Mouse (Mus musculus): ENCODE data around the gene Gm7257. TPM values are rescaled to one million over a fixed set of nuclear protein-coding genes. Genes with fewer than 3 reads are reported as not detected.

The Gm7257 gene
- polyA plus RNA-seq (2012), result not detected in 2 replicates

GRCm38 (mm10) chr9:36431584-36431983, at the start of gene Gm7257:
Gene Gm7257, plus strand, starts transcription at chr9:36431884.

DNA sequence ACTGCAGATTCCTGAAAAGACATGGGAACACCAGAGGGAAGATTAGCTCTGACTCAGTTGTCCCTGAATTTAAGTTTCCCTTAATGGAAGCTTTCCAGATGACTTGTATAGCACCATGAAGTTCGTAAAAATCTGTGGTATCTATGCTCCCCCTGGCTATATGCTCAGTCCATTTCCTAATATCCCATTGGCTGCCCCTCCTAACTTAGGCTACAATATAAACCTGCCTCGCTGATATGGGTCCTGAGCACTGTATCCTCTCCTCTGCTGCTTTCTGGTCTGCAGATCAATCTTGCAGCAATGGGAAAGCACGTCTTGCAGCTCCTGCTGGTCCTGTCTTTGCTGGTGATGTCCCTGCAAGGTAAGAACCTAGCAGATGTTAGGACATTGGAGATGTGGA, 43.7 kb downstream of the Gm7257 start, which contains the start of gene Gm9513:
Gene Gm9513 (plus strand): TSS at position 301 of the 400 bp plus-strand sequence.

Other genes starting within 250 kb of the Gm7257 start
- not detected in 2 replicates for gene Gm9513, start 43.8 kb downstream of the Gm7257 start, polyA plus RNA-seq (2012)
- gene Gm5615, start 110.1 kb downstream of the Gm7257 start, polyA plus RNA-seq (2012), result not detected in 2 replicates
- gene Gm17689, start 150.8 kb downstream of the Gm7257 start, polyA plus RNA-seq (2012), result not detected in 2 replicates
- not detected in 2 replicates for gene A630095E13Rik, start 211.5 kb downstream of the Gm7257 start, polyA plus RNA-seq (2012)

Measured in megakaryocyte-erythroid progenitor cell, adult 5 weeks (primary cell).